Mouse (Mus musculus) T-helper 17 cell (primary cell): ENCODE results near the gene Zpld1.

ENCODE experiments used
- in situ Hi-C, 2 experiments: fragments of 300-600 bp; cut with MboI, MseI; formaldehyde crosslinking; loops; 1 replicate in 1 of 2; 2 replicates in 1 of 2; pipeline ENCODE4 v1.15.1; 2025; ENCODE audit warnings: high pct_unique_total_duplicates in 2 of 2

Zpld1 gene

DNA sequence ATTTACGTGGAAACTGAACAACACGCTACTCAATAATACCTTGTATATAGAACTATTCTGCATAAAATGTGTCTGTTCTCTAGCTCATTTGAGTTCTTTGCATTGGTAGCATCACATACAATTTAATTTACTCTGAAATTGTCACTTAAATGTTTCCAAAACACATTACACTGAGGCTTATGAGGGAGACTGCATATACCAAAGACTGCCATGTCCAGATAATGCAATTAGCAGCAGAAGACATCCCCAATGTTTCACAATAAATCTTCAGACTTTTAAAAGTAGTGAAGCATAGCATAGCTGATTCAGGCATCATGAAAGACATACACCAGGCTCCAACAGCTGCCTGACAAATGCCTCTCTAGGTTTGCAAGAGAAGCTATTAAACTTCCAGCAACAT lies at the start of gene Zpld1:
TSS of gene Zpld1 (minus strand) at position 101 of the 400 bp plus-strand sequence.
- in situ Hi-C loops = loop anchor here in 1 of 2 experiments (25.0 kb wide), 1 partner anchor 1336 kb away; no protein-coding TSS in a partner anchor

GRCm38 (mm10) chr16:55345644-55346043 lies 47.9 kb upstream of the Zpld1 start:
- in situ Hi-C loops = no loop called here

GRCm38 (mm10) chr16:55321542-55322514 lies 24.0 kb upstream of the Zpld1 start:
- in situ Hi-C loops = no loop called here

DNA sequence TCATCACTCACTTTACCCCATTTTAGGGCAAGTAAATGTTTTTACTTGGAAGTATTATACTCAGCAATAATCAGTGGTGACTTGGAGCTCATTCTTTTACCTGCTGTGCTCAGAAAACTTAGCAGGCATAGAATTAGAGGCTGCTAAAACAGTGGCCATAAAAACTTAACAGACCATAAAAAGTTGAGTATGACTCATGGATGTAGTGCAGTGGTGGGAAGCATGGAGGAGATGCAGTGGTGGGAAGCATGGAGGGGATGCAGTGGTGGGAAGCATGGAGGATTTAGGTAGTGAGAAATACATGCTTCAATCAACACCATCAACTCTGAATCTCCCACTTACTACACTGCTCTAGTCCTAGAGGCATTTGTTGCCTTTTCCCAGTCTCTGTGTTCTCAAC lies 19.2 kb upstream of the Zpld1 start:
- in situ Hi-C loops = no loop called here

GRCm38 (mm10) chr16:55312106-55312505 lies 14.3 kb upstream of the Zpld1 start:
- in situ Hi-C loops = no loop called here

GRCm38 (mm10) chr16:55282696-55283095 lies 15.1 kb downstream of the Zpld1 start:
- in situ Hi-C loops = loop anchor here in 1 of 2 experiments (25.0 kb wide), 1 partner anchor 1320 kb away; no protein-coding TSS in a partner anchor

DNA sequence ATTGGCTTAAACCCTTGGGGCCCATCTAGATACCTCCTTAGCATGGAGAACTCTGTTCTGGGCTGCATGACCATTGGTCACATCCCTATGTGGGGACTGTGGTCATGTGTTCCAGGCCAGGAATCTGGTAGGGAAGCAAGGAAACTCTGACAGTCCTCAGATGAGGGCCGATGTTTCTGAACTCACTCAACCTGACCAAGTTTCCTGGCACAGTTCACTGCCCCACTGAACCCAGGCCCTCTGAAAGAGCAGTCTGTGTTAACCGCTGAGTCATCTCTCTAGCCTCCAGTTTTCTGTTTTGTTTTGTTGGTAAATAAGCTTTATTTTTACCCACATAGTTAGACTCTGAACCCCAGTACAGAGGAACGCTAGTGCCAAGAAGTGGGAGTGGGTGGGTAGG lies 20.3 kb downstream of the Zpld1 start:
- in situ Hi-C loops = loop anchor here (5.0 to 25.0 kb wide), 2 partner anchors 1315 to 1470 kb away; no protein-coding TSS in a partner anchor

DNA sequence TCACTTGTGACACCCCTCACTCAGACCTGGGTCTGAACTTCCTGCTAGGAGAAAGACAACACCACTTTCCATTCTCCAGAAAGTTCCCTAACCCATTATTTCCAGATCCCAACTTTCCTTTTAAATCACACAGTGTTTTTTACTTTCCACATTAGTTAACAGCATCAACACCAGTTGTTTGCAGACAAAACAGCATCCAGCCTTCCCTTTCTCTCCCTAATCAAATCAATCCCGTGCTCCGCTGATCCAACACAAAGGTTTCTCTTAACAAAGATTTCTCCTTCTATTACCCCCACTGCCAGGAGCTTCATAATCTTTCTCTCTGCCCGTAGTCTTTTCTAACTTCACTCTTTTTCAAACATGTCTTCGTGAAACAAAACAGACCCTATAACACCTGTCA lies 32.5 kb downstream of the Zpld1 start:
- in situ Hi-C loops = no loop called here

- in situ Hi-C loops = no loop called here
These were observed 36.8 kb downstream of the Zpld1 start for GRCm38 (mm10) chr16:55260862-55261574.

GRCm38 (mm10) chr16:55259719-55260118 lies 38.1 kb downstream of the Zpld1 start:
- in situ Hi-C loops = no loop called here

- in situ Hi-C loops = no loop called here
These were observed 56.8 kb downstream of the Zpld1 start for GRCm38 (mm10) chr16:55240996-55241395.

- in situ Hi-C loops = no loop called here
These were observed 68.7 kb downstream of the Zpld1 start for GRCm38 (mm10) chr16:55228995-55229622.

DNA sequence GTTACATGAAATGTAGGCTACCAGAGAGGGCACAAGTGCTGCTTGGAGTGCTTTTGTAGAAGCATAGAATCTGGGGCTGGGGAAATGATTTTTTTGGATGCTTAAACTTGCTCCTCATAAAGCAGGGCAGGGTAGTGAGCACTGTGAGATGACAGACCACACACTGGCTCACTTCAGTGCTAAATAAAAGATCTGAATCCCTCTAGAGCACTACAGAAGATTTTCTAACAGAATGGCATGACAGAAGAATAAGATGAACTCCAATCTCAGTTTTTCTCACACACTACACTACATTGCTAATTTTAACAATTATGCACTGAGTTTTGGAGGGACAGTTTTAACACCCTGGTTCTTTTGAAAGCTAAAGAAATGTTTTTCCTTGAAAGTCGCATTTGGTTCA lies 93.8 kb downstream of the Zpld1 start:
- in situ Hi-C loops = no loop called here

GRCm38 (mm10) chr16:55190397-55190796 lies 107.4 kb downstream of the Zpld1 start:
- in situ Hi-C loops = loop anchor here in 1 of 2 experiments (10.0 kb wide), 1 partner anchor 194 kb away; no protein-coding TSS in a partner anchor

DNA sequence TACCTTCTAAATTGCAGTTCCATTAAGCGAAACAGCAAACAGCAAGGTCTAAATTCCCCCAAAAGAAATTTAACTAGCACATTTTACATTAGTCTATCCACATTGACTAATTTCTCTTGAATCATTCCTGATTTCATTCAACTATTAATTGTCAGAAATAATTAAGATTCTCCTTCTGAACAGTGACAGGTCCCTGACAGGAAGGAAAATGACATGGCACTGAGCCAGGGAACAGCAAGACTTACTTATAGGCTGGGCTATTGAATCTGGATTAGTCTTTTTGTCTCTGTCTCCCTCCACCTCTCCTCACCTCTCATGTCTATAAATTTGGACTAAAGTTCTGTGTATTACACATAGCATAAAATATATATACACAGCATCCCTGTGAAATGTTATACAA lies 112.4 kb downstream of the Zpld1 start:
- in situ Hi-C loops = no loop called here
